Mouse (Mus musculus) T-helper 2 cell (primary cell): ENCODE measurements around the gene Irf3.

ENCODE experiments used
- in situ Hi-C: fragments of 300-600 bp; cut with MboI, MseI; formaldehyde crosslinking; loops from one replicate; pipeline ENCODE4 v1.15.1; 2025; ENCODE audit warnings: high pct_unique_total_duplicates

Irf3 gene

GRCm38 (mm10) chr7:44973415-44974130, 23.9 kb upstream of the Irf3 start:
- in situ Hi-C loops: no loop called here

GRCm38 (mm10) chr7:44974383-44975116, 22.9 kb upstream of the Irf3 start, which contains the start of gene Cpt1c:
Gene Cpt1c (minus strand): TSS chr7:44974851.
- in situ Hi-C loops: no loop called here

- in situ Hi-C loops: no loop called here
These were observed 22.4 kb upstream of the Irf3 start for GRCm38 (mm10) chr7:44975117-44975419.

GRCm38 (mm10) chr7:44978300-44978699, 19.1 kb upstream of the Irf3 start:
- in situ Hi-C loops: no loop called here

GRCm38 (mm10) chr7:44981539-44981938, 15.9 kb upstream of the Irf3 start:
- in situ Hi-C loops: no loop called here

GRCm38 (mm10) chr7:44983085-44983484, 14.4 kb upstream of the Irf3 start:
- in situ Hi-C loops: no loop called here

- in situ Hi-C loops: no loop called here
These were observed 13.3 kb upstream of the Irf3 start for GRCm38 (mm10) chr7:44983944-44984832.

- in situ Hi-C loops: no loop called here
These were observed 12.6 kb upstream of the Irf3 start for GRCm38 (mm10) chr7:44984833-44985164.

GRCm38 (mm10) chr7:44985595-44986191, 11.8 kb upstream of the Irf3 start:
- in situ Hi-C loops: no loop called here

- in situ Hi-C loops: no loop called here
These were observed 11.1 kb upstream of the Irf3 start, which contains the start of gene Prmt1 for GRCm38 (mm10) chr7:44986192-44986878. Gene Prmt1 (minus strand): TSS chr7:44986568.

GRCm38 (mm10) chr7:44986879-44987718, 10.3 kb upstream of the Irf3 start:
- in situ Hi-C loops: no loop called here

GRCm38 (mm10) chr7:44996672-44997071, 776 bp upstream of the Irf3 start:
- in situ Hi-C loops: no loop called here

- in situ Hi-C loops: no loop called here
These were observed 536 bp downstream of the Irf3 start for GRCm38 (mm10) chr7:44997940-44998428.

GRCm38 (mm10) chr7:44998501-44998955, 1.1 kb downstream of the Irf3 start, which contains the start of gene Bcl2l12:
Gene Bcl2l12 (minus strand): TSS chr7:44998712.
- in situ Hi-C loops: no loop called here

GRCm38 (mm10) chr7:44999753-45000152, 2.3 kb downstream of the Irf3 start:
- in situ Hi-C loops: no loop called here

GRCm38 (mm10) chr7:45000539-45001114, 3.2 kb downstream of the Irf3 start:
- in situ Hi-C loops: no loop called here

GRCm38 (mm10) chr7:45002440-45002839, 5.0 kb downstream of the Irf3 start:
- in situ Hi-C loops: no loop called here

GRCm38 (mm10) chr7:45004546-45004945, 7.1 kb downstream of the Irf3 start:
- in situ Hi-C loops: no loop called here

GRCm38 (mm10) chr7:45005321-45005992, 8.0 kb downstream of the Irf3 start:
- in situ Hi-C loops: no loop called here
